Mouse (Mus musculus) limb, embryonic 14.5 days (tissue): Measurements from ENCODE around the gene Dmtf1. TPM values are rescaled to one million over a fixed set of nuclear protein-coding genes. Genes with fewer than 3 reads are reported as not detected.

Experiments used
- ATAC-seq: fragments of 200-750 bp; cut with Nextera tagmentation; 2 replicates; pipeline ENCODE4 v1.8.0; 2017; ENCODE audit warnings: low read depth, moderate number of reproducible peaks, moderate TSS enrichment; ENCODE audit not compliant: low FRiP score
- DNase-seq: peaks from one replicate; pipeline ENCODE4 v3.0.0-alpha.2; 2015; ENCODE audit warnings: low spot score
- H3K27ac ChIP-seq: fragments of 300-500 bp; sonication (generic); replicated peaks from 2 replicates; pipeline ENCODE4 v1.5.1; 2014; ENCODE audit warnings: low read depth, mild to moderate bottlenecking, low read length, moderate library complexity, mixed read lengths
- H3K27me3 ChIP-seq: fragments of 300-500 bp; sonication (generic); 2 replicates; pipeline ENCODE4 v1.6.1; 2014; ENCODE audit warnings: low read length, mixed read lengths; ENCODE audit not compliant: control insufficient read depth, insufficient read depth
- H3K36me3 ChIP-seq: fragments of 300-500 bp; sonication (generic); 2 replicates; pipeline ENCODE4 v1.6.1; 2014; ENCODE audit warnings: mild to moderate bottlenecking, low read length, moderate library complexity, mixed read lengths; ENCODE audit not compliant: control insufficient read depth, insufficient read depth
- H3K4me1 ChIP-seq: fragments of 300-500 bp; sonication (generic); 2 replicates; pipeline ENCODE4 v1.6.1; 2014; ENCODE audit warnings: antibody characterized with exemption, low read length, mixed read lengths; ENCODE audit not compliant: control insufficient read depth, insufficient read depth
- H3K4me2 ChIP-seq: fragments of 300-500 bp; sonication (generic); replicated peaks from 2 replicates; pipeline ENCODE4 v1.6.1; 2014; ENCODE audit warnings: low read depth, mild to moderate bottlenecking, low read length, moderate library complexity; ENCODE audit not compliant: severe bottlenecking
- H3K4me3 ChIP-seq: fragments of 300-500 bp; sonication (generic); replicated peaks from 2 replicates; pipeline ENCODE4 v1.5.1; 2014; ENCODE audit warnings: low read length
- H3K9ac ChIP-seq: fragments of 300-500 bp; sonication (generic); 2 replicates; pipeline ENCODE4 v1.6.1; 2014; ENCODE audit warnings: mild to moderate bottlenecking, low read depth, low read length, moderate library complexity; ENCODE audit not compliant: severe bottlenecking
- H3K9me3 ChIP-seq: fragments of 300-500 bp; sonication (generic); 2 replicates; pipeline ENCODE4 v1.6.1; 2016; ENCODE audit warnings: low read length; ENCODE audit not compliant: control insufficient read depth
- POLR2A ChIP-seq: fragments of 200-500 bp; IDR thresholded peaks from 2 replicates; pipeline ENCODE4 v1.8.0; 2012; ENCODE audit warnings: inconsistent platforms, mild to moderate bottlenecking, moderate library complexity, borderline replicate concordance; ENCODE audit not compliant: insufficient read depth, insufficient read length; ENCODE audit errors: extremely low read depth
- WGBS: fragments of 180-500 bp; shearing (Covaris S2); extraction: QIAGEN DNeasy Blood & Tissue Kit; methylation state at CpG from one replicate; pipeline ENCODE4 v1.1.7; 2014; 5-methylcytosine and 5-hydroxymethylcytosine counted together
- polyA plus RNA-seq, 2 experiments: library from polyadenylated mRNA; depleted of rRNA in 1 of 2; stranded (reverse) in 1 of 2; unstranded in 1 of 2; fragments of >200 nt; fragmentation: Nextera tagmentation in 1 of 2; extraction: Ambion mirVana in 1 of 2; gene quantifications; 2 replicates each; pipeline versions ENCODE4 v1.2.1 to v1.2.3; 2012 to 2014

The Dmtf1 gene
- polyA plus RNA-seq, 2 experiments, result 49.4 to 78.0 TPM

GRCm38 (mm10) chr5:9079773-9080501, 81.6 kb downstream of the Dmtf1 start:
- no peak overlapping the region for H3K27ac ChIP-seq
- peaks cover 5% of the 10 kb centered on the region; the same call in 1 of the 2 replicates for H3K9me3 ChIP-seq
- H3K27me3 ChIP-seq, result no peaks in the 10 kb centered on the region
- no peak overlapping the region for H3K9ac ChIP-seq
- H3K4me2 ChIP-seq, result no peak overlapping the region
- no peak for TF ChIP-seq POLR2A
- H3K4me3 ChIP-seq, result no peak overlapping the region
- ATAC-seq, result no peak
- H3K36me3 ChIP-seq, result no peaks in the 10 kb centered on the region
- DNase-seq, result no peak
- H3K4me1 ChIP-seq, result no peaks in the 10 kb centered on the region

DNA sequence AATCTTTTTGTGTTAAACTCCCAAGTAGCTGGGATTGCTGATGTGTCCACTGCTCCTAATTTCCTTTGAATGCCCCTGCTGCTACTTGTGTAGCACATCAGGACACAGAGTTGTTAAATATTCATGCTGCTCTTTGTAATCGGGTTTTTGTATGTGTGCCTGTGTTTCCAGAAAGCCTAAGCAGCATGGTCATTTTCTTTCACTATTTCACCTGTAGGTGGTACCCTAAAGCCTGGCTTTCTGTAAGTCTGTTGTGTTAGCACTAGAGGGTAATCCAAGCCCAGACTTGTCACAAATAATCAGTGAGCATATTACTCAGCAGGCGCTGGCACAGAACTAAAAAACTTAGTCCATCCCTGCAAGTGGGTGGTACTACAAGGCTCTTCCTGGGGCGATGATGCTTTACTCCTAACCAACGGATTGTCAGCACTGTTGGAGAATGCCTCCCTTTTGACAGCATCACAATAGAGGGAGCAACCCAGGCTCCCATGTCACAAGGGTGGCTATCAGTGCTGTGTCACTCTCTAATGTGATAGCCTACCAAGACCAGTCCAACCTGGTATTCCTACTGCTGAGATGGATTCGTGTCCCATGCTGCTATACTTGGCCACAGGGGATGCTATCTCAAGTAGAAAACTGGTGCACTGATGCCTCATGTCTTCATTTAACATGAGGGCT, 88.3 kb downstream of the Dmtf1 start:
- no peaks in the 10 kb centered on the region for H3K27me3 ChIP-seq
- DNase-seq, result peak; percentile 32
- 60% methylated on average over 5 of the region's 5 CpGs for WGBS
- H3K9me3 ChIP-seq, result no peaks in the 10 kb centered on the region
- H3K4me2 ChIP-seq, result no peak overlapping the region
- no peak overlapping the region for H3K27ac ChIP-seq
- no peak overlapping the region for H3K4me3 ChIP-seq
- H3K36me3 ChIP-seq, result no peaks in the 10 kb centered on the region
- no peaks in the 10 kb centered on the region for H3K4me1 ChIP-seq
- H3K9ac ChIP-seq, result no peak overlapping the region
- ATAC-seq, result no peak
- no peak for TF ChIP-seq POLR2A

DNA sequence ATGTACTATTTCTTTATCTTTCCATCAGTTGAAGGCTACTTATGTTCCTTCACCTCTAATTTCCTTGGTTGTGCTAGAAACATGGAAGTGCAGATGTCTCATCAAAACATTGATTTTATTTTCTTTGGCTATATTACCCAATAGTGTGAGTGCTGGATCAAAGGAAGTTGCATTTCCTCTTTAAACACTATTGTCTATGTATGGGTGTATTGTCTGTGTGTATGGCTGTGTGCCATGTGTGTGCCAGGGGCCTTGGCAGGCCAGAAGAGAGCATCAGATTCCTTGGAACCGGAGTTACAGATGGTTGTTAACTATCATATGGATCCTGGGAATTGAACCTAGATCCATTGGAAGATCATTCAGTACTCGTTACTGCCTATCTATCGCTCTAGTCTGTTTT, 90.2 kb downstream of the Dmtf1 start:
- no peaks in the 10 kb centered on the region for H3K4me1 ChIP-seq
- DNase-seq, result no peak
- no peak overlapping the region for H3K27ac ChIP-seq
- 86% methylated on average over 3 of the region's 3 CpGs for WGBS
- ATAC-seq, result no peak
- no peaks in the 10 kb centered on the region for H3K9me3 ChIP-seq
- no peaks in the 10 kb centered on the region for H3K36me3 ChIP-seq
- H3K4me2 ChIP-seq, result no peak overlapping the region
- no peak overlapping the region for H3K9ac ChIP-seq
- no peak for TF ChIP-seq POLR2A
- H3K4me3 ChIP-seq, result no peak overlapping the region
- H3K27me3 ChIP-seq, result no peaks in the 10 kb centered on the region

DNA sequence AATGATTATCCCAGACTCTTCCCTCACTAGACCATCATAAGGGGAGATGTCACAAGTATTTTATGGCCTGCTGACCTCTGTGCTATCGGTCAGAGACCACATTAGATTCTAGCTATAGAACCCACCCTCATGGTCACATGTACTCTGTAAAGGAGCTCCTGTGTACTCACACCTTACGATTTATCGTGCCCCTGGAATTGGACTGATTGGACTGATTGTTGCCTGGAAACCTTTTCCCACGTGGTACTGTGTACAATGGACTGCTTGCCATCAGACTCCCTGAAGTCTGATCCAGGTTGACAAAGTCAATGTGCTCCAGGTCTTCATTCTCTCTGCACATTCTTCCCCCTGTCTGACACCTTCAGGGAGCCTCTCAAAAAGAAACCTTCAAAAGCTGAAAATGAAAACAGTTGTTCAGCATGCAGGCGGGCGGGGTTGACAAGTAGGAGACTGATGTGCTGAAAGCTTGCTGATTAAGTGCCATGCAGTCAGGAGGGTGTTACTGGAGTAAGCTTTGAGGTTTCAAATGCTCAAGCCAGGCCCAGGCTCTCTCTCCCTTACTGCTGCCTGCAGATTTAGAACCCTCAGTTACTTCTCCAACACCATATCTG, 91.9 kb downstream of the Dmtf1 start:
- Histone ChIP-seq H3K9ac (no peak overlapping the region), H3K9me3 (no peaks in the 10 kb centered on the region), H3K4me1 (no peaks in the 10 kb centered on the region), H3K4me3 (no peak overlapping the region), H3K36me3 (no peaks in the 10 kb centered on the region), H3K27ac (no peak overlapping the region), H3K4me2 (no peak overlapping the region), H3K27me3 (no peaks in the 10 kb centered on the region)
- no peak for DNase-seq
- no peak for TF ChIP-seq POLR2A
- 58% methylated on average over 6 of the region's 6 CpGs for WGBS
- no peak for ATAC-seq

- Histone ChIP-seq H3K9me3 (no peaks in the 10 kb centered on the region), H3K27me3 (no peaks in the 10 kb centered on the region), H3K9ac (no peak overlapping the region), H3K36me3 (no peaks in the 10 kb centered on the region), H3K4me1 (no peaks in the 10 kb centered on the region), H3K4me3 (no peak overlapping the region), H3K4me2 (no peak overlapping the region), H3K27ac (no peak overlapping the region)
- DNase-seq (peak; percentile 11), ATAC-seq (no peak)
- TF ChIP-seq POLR2A, result no peak
- 59% methylated on average over 2 of the region's 2 CpGs for WGBS
Observed at GRCm38 (mm10) chr5:9068886-9069285, 92.7 kb downstream of the Dmtf1 start.

Other genes starting within 250 kb of the Dmtf1 start
- gene Crot, start 164.5 kb downstream of the Dmtf1 start, polyA plus RNA-seq (2012; rRNA removed), result 20.6 and 22.8 TPM in 2 replicates
- 41.0 and 43.7 TPM in 2 replicates for gene Crot, start 164.5 kb downstream of the Dmtf1 start, polyA plus RNA-seq (2014; fragmentation: Nextera tagmentation; extraction: Ambion mirVana)
- gene Tmem243, start 61.1 kb downstream of the Dmtf1 start, polyA plus RNA-seq (2012; rRNA removed), result 7.5 and 8.0 TPM in 2 replicates
- gene Tmem243, start 61.1 kb downstream of the Dmtf1 start, polyA plus RNA-seq (2014; fragmentation: Nextera tagmentation; extraction: Ambion mirVana), result 16.5 and 20.0 TPM in 2 replicates
- gene 9330182L06Rik, start 104.3 kb upstream of the Dmtf1 start, polyA plus RNA-seq (2012; rRNA removed), result 4.6 and 4.9 TPM in 2 replicates
- 4.0 and 4.2 TPM in 2 replicates for gene 9330182L06Rik, start 104.3 kb upstream of the Dmtf1 start, polyA plus RNA-seq (2014; fragmentation: Nextera tagmentation; extraction: Ambion mirVana)